Mouse (Mus musculus): ENCODE measurements around the gene Tor1b. TPM values are rescaled to one million over a fixed set of nuclear protein-coding genes. Genes with fewer than 3 reads are reported as not detected.
A peak's percentile ranks its signal among the peaks of the same experiment; 100 is the strongest.

The Tor1b gene
- polyA plus RNA-seq, 1 experiment from 2014 or later: 24.7 TPM

GRCm38 (mm10) chr2:30966826-30967225, 14.1 kb downstream of the Tor1b start:
- H3K36me3 ChIP-seq (replicated peaks): peaks cover 65% of the 10 kb centered on the region
- H3K4me1 ChIP-seq: peaks cover 19% of the 10 kb centered on the region
- H3K27ac ChIP-seq (replicated peaks): peak overlapping the region; percentile 91; the same call in 1 of the 2 replicates
- no peak for DNase-seq (ENCODE audit: low spot score)
- H3K4me3 ChIP-seq: peak overlapping the region; percentile 99
- no peaks in the 10 kb centered on the region for H3K27me3 ChIP-seq (replicated peaks; ENCODE audit: low read depth, poor library complexity, severe bottlenecking)
- WGBS: 26% methylated on average over 16 of the region's 16 CpGs
- H3K9me3 ChIP-seq: no peaks in the 10 kb centered on the region

GRCm38 (mm10) chr2:30967352-30968327, 14.9 kb downstream of the Tor1b start, which contains the start of gene Tor1a:
TSS of gene Tor1a (minus strand) at chr2:30967933.
- no peaks in the 10 kb centered on the region for H3K27me3 ChIP-seq (replicated peaks; ENCODE audit: low read depth, poor library complexity, severe bottlenecking)
- DNase-seq (ENCODE audit: low spot score): peak; percentile 94
- H3K9me3 ChIP-seq: no peaks in the 10 kb centered on the region
- H3K27ac ChIP-seq (replicated peaks): peak within 1 kb of the TSS; percentile 91
- peak within 1 kb of the TSS; percentile 99 for H3K4me3 ChIP-seq
- H3K36me3 ChIP-seq (replicated peaks): peaks cover 62% of the 10 kb centered on the region
- peaks cover 19% of the 10 kb centered on the region for H3K4me1 ChIP-seq
- WGBS: 2% methylated on average over 59 of the region's 59 CpGs

GRCm38 (mm10) chr2:30981790-30982513, 29.2 kb downstream of the Tor1b start, which contains the start of the genes BC005624 and Usp20:
TSS of gene BC005624 (minus strand) at chr2:30982201.
TSS of gene Usp20 (plus strand) at chr2:30982279.
- Histone ChIP-seq H3K9me3 (no peaks in the 10 kb centered on the region), H3K27me3 (replicated peaks; ENCODE audit: low read depth, poor library complexity, severe bottlenecking) (no peaks in the 10 kb centered on the region), H3K36me3 (replicated peaks) (peaks cover 33% of the 10 kb centered on the region), H3K4me1 (peaks cover 42% of the 10 kb centered on the region), H3K27ac (replicated peaks) (peak within 1 kb of the TSS; percentile 83), H3K4me3 (peak within 1 kb of the TSS; percentile 86)
- DNase-seq (ENCODE audit: low spot score): peak; percentile 100
- under 1% methylated on average over 66 of the region's 66 CpGs for WGBS

- Histone ChIP-seq H3K27me3 (replicated peaks; ENCODE audit: low read depth, poor library complexity, severe bottlenecking) (no peaks in the 10 kb centered on the region), H3K9me3 (no peaks in the 10 kb centered on the region), H3K4me1 (peaks cover 42% of the 10 kb centered on the region), H3K4me3 (peak overlapping the region; percentile 86), H3K36me3 (replicated peaks) (peaks cover 22% of the 10 kb centered on the region), H3K27ac (replicated peaks) (no peak overlapping the region)
- DNase-seq (ENCODE audit: low spot score): no peak
- 54% methylated on average over 7 of the region's 7 CpGs for WGBS
These were observed 30.3 kb downstream of the Tor1b start for GRCm38 (mm10) chr2:30983024-30983423.

GRCm38 (mm10) chr2:30985111-30986020, 32.6 kb downstream of the Tor1b start:
- peaks cover under 1% of the 10 kb centered on the region; the same call in 1 of the 2 replicates for H3K36me3 ChIP-seq (replicated peaks)
- DNase-seq (ENCODE audit: low spot score): peak; percentile 33
- no peaks in the 10 kb centered on the region for H3K27me3 ChIP-seq (replicated peaks; ENCODE audit: low read depth, poor library complexity, severe bottlenecking)
- H3K4me3 ChIP-seq: peak overlapping the region; percentile 28
- no peaks in the 10 kb centered on the region for H3K9me3 ChIP-seq
- 23% methylated on average over 17 of the region's 17 CpGs for WGBS
- H3K27ac ChIP-seq (replicated peaks): no peak overlapping the region
- H3K4me1 ChIP-seq: peaks cover 42% of the 10 kb centered on the region

- Histone ChIP-seq H3K27me3 (replicated peaks; ENCODE audit: low read depth, poor library complexity, severe bottlenecking) (no peaks in the 10 kb centered on the region), H3K4me3 (no peak overlapping the region), H3K27ac (replicated peaks) (no peak overlapping the region), H3K4me1 (peaks cover 9% of the 10 kb centered on the region), H3K36me3 (replicated peaks) (no peaks in the 10 kb centered on the region; the same call in 1 of the 2 replicates), H3K9me3 (no peaks in the 10 kb centered on the region)
- DNase-seq (ENCODE audit: low spot score): no peak
- WGBS: 87% methylated on average over 9 of the region's 9 CpGs
These were observed 37.5 kb downstream of the Tor1b start for GRCm38 (mm10) chr2:30990221-30990620.

- Histone ChIP-seq H3K4me3 (no peak overlapping the region), H3K27ac (replicated peaks) (no peak overlapping the region), H3K4me1 (no peaks in the 10 kb centered on the region), H3K27me3 (replicated peaks; ENCODE audit: low read depth, poor library complexity, severe bottlenecking) (no peaks in the 10 kb centered on the region), H3K9me3 (no peaks in the 10 kb centered on the region), H3K36me3 (replicated peaks) (peaks cover under 1% of the 10 kb centered on the region; the same call in 1 of the 2 replicates)
- 91% methylated on average over 4 of the region's 4 CpGs for WGBS
- DNase-seq (ENCODE audit: low spot score): no peak
These were observed 42.1 kb downstream of the Tor1b start for GRCm38 (mm10) chr2:30994853-30995252.

- DNase-seq (ENCODE audit: low spot score): no peak
- Histone ChIP-seq H3K4me1 (no peaks in the 10 kb centered on the region), H3K27ac (replicated peaks) (no peak overlapping the region), H3K9me3 (no peaks in the 10 kb centered on the region), H3K27me3 (replicated peaks; ENCODE audit: low read depth, poor library complexity, severe bottlenecking) (no peaks in the 10 kb centered on the region), H3K4me3 (no peak overlapping the region), H3K36me3 (replicated peaks) (peaks cover 6% of the 10 kb centered on the region)
- 80% methylated on average over 11 of the region's 11 CpGs for WGBS
These were observed 42.8 kb downstream of the Tor1b start for GRCm38 (mm10) chr2:30995432-30995996.

- no peak for DNase-seq (ENCODE audit: low spot score)
- 65% methylated on average over 8 of the region's 8 CpGs for WGBS
- Histone ChIP-seq H3K4me1 (no peaks in the 10 kb centered on the region), H3K36me3 (replicated peaks) (peaks cover 25% of the 10 kb centered on the region), H3K27me3 (replicated peaks; ENCODE audit: low read depth, poor library complexity, severe bottlenecking) (no peaks in the 10 kb centered on the region), H3K9me3 (no peaks in the 10 kb centered on the region), H3K27ac (replicated peaks) (no peak overlapping the region), H3K4me3 (no peak overlapping the region)
These were observed 45.9 kb downstream of the Tor1b start for GRCm38 (mm10) chr2:30998443-30999260.

GRCm38 (mm10) chr2:31002857-31003256, 50.1 kb downstream of the Tor1b start:
- Histone ChIP-seq H3K9me3 (no peaks in the 10 kb centered on the region), H3K27ac (replicated peaks) (no peak overlapping the region), H3K4me3 (no peak overlapping the region), H3K27me3 (replicated peaks; ENCODE audit: low read depth, poor library complexity, severe bottlenecking) (no peaks in the 10 kb centered on the region), H3K4me1 (no peaks in the 10 kb centered on the region), H3K36me3 (replicated peaks) (peaks cover 40% of the 10 kb centered on the region)
- WGBS: 94% methylated on average over 10 of the region's 10 CpGs
- DNase-seq (ENCODE audit: low spot score): no peak

- Histone ChIP-seq H3K27ac (replicated peaks) (no peak overlapping the region), H3K4me1 (no peaks in the 10 kb centered on the region), H3K27me3 (replicated peaks; ENCODE audit: low read depth, poor library complexity, severe bottlenecking) (no peaks in the 10 kb centered on the region), H3K9me3 (no peaks in the 10 kb centered on the region), H3K4me3 (no peak overlapping the region), H3K36me3 (replicated peaks) (peaks cover 53% of the 10 kb centered on the region)
- WGBS: 82% methylated on average over 2 of the region's 2 CpGs
- no peak for DNase-seq (ENCODE audit: low spot score)
These were observed 52.7 kb downstream of the Tor1b start for GRCm38 (mm10) chr2:31005453-31005852.

Measured in embryonic facial prominence, embryonic 10.5 days (tissue).